Mouse (Mus musculus): Measurements from ENCODE around the gene Ifi206.
"Not testable (repeated sequence)": the region's sequence is repeated elsewhere in the genome, so short reads cannot be mapped to it uniquely, and the experiment has no call there.

Ifi206 gene

DNA sequence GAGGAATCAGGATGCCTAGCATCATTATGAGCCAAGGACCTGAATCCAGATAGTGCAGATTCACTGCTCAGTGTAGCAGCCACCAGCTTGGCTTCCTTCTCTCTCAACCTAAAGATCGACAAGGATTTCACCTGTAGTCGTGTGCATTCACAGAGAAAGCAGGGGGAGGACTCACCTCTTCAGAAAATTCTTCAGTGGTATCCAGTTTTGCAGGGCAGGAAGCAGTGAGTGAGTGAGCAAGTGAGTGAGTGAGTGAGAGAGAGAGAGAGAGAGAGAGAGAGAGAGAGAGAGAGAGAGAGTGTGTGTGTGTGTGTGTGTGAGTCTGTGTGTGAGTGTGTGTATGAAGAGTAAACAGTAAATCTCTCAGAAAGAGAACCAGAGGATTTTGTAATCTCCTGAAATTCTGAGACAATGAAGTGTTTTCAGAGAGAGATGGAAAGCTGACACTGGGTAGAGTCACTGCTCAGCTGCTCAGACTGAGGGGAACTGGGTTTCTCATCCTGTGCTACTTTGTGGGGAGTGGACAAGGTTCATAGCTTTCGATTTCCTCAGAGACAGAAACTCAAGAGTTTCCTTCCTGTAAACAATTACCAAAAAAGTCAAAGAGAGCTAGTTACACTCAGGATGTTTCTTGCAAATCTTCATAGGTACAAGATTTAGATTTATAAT, at the start of gene Ifi206:
Gene Ifi206, minus strand, starts transcription at position 230 of the 669 bp plus-strand sequence.
- H3K36me3 ChIP-seq (ENCODE audit: control insufficient read depth, insufficient read depth, low read length, poor library complexity, severe bottlenecking); H3K27me3 ChIP-seq (ENCODE audit: control insufficient read depth, insufficient read depth, low read length, poor library complexity, severe bottlenecking): not testable (repeated sequence)
- peak; percentile 50 for DNase-seq (ENCODE audit: low read depth, low spot score)

DNA sequence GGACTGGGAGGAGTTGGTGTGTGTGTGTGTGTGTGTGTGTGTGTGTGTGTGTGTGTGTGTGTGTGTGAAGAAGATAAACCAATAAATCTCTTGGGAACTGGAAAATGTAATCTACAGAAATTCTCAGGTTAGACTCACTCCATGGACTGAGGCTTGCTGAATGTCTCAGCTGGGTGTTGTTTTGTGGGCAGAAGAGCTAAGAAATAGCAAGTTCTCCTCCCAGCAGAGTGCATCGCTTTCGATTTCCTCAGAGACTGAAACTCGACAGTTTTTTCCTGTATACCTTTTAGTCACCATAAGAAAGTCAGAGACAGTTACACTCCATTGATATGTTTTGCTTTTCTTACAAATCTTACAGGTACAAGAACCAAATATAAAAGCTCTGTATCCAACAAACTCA, 45.0 kb upstream of the Ifi206 start, which contains the start of gene Ifi214:
Gene Ifi214, minus strand, starts transcription at position 167 of the 400 bp plus-strand sequence.
- DNase-seq (ENCODE audit: low read depth, low spot score): peak; percentile 59
- not testable (repeated sequence) for H3K36me3 ChIP-seq (ENCODE audit: control insufficient read depth, insufficient read depth, low read length, poor library complexity, severe bottlenecking); H3K27me3 ChIP-seq (ENCODE audit: control insufficient read depth, insufficient read depth, low read length, poor library complexity, severe bottlenecking)

GRCm38 (mm10) chr1:173521452-173521851, 30.6 kb upstream of the Ifi206 start:
- 0 out of 2 replicates have a peak, but pooled peaks cover 4% of the 10 kb centered on the region for H3K36me3 ChIP-seq (ENCODE audit: control insufficient read depth, insufficient read depth, low read length, poor library complexity, severe bottlenecking)
- H3K27me3 ChIP-seq (ENCODE audit: control insufficient read depth, insufficient read depth, low read length, poor library complexity, severe bottlenecking): no peaks in the 10 kb centered on the region
- peak; percentile 53 for DNase-seq (ENCODE audit: low read depth, low spot score)

- H3K27me3 ChIP-seq (ENCODE audit: control insufficient read depth, insufficient read depth, low read length, poor library complexity, severe bottlenecking); H3K36me3 ChIP-seq (ENCODE audit: control insufficient read depth, insufficient read depth, low read length, poor library complexity, severe bottlenecking); DNase-seq (ENCODE audit: low read depth, low spot score): not testable (repeated sequence)
These were observed 19.8 kb upstream of the Ifi206 start for GRCm38 (mm10) chr1:173510595-173510994.

- H3K36me3 ChIP-seq (ENCODE audit: control insufficient read depth, insufficient read depth, low read length, poor library complexity, severe bottlenecking); DNase-seq (ENCODE audit: low read depth, low spot score): not testable (repeated sequence)
These were observed 642 bp upstream of the Ifi206 start for GRCm38 (mm10) chr1:173491483-173491882.

DNA sequence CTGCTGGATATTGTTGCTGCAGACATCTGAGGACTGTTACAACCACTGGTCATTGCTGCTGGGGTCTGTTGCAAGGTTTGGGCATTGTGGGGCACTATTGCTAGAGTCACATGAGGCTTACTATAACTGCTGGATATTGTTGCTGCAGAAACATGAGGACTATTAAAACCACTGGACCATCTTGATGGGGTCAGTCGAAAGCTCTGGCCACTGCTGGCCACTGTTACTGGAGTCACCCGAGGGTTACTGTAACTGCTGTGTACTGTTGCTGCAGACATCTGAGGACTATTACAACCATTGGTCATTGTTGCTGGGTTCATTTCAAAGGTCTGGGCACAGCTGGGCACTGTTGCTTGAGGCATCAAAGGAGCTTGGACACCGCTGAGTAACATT, 9.7 kb downstream of the Ifi206 start:
- DNase-seq (ENCODE audit: low read depth, low spot score); H3K27me3 ChIP-seq (ENCODE audit: control insufficient read depth, insufficient read depth, low read length, poor library complexity, severe bottlenecking); H3K36me3 ChIP-seq (ENCODE audit: control insufficient read depth, insufficient read depth, low read length, poor library complexity, severe bottlenecking): not testable (repeated sequence)

More at GRCm38 (mm10) chr1:173491483-173491882, 642 bp upstream of the Ifi206 start:
- H3K27me3 ChIP-seq (ENCODE audit: control insufficient read depth, insufficient read depth, low read length, poor library complexity, severe bottlenecking): not testable (repeated sequence)

GRCm38 (mm10) chr1:173480399-173481181, 10.3 kb downstream of the Ifi206 start:
- H3K27me3 ChIP-seq (ENCODE audit: control insufficient read depth, insufficient read depth, low read length, poor library complexity, severe bottlenecking); H3K36me3 ChIP-seq (ENCODE audit: control insufficient read depth, insufficient read depth, low read length, poor library complexity, severe bottlenecking); DNase-seq (ENCODE audit: low read depth, low spot score): not testable (repeated sequence)

DNA sequence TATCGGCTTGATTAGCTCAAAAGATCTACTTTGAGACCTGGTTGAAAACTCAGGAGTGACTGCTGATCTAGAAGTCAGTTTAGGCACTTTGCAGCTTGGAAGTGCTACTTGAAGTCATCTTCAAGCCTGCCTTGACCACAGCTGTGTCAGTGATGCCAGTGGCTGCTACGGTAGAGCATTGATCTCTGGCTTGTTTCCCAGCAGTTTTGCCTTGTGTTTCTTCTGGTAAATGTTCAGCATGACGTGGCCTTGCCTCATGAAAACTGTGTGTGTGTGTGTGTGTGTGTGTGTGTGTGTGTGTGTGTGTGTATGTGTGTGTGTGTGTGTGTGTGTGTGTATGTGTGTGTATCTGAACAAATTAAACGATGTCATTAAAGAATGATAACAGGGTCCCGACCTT, 34.1 kb downstream of the Ifi206 start:
- no peak for DNase-seq (ENCODE audit: low read depth, low spot score)
- Histone ChIP-seq H3K27me3 (ENCODE audit: control insufficient read depth, insufficient read depth, low read length, poor library complexity, severe bottlenecking) (no peaks in the 10 kb centered on the region), H3K36me3 (ENCODE audit: control insufficient read depth, insufficient read depth, low read length, poor library complexity, severe bottlenecking) (peaks cover 6% of the 10 kb centered on the region; the same call in 1 of the 2 replicates)

- Histone ChIP-seq H3K36me3 (ENCODE audit: control insufficient read depth, insufficient read depth, low read length, poor library complexity, severe bottlenecking) (peaks cover 6% of the 10 kb centered on the region; the same call in 1 of the 2 replicates), H3K27me3 (ENCODE audit: control insufficient read depth, insufficient read depth, low read length, poor library complexity, severe bottlenecking) (no peaks in the 10 kb centered on the region)
- peak; percentile 85 for DNase-seq (ENCODE audit: low read depth, low spot score)
These were observed 34.6 kb downstream of the Ifi206 start for GRCm38 (mm10) chr1:173456139-173456754.

GRCm38 (mm10) chr1:173451665-173452064, 39.2 kb downstream of the Ifi206 start:
- Histone ChIP-seq H3K36me3 (ENCODE audit: control insufficient read depth, insufficient read depth, low read length, poor library complexity, severe bottlenecking) (peaks cover 6% of the 10 kb centered on the region), H3K27me3 (ENCODE audit: control insufficient read depth, insufficient read depth, low read length, poor library complexity, severe bottlenecking) (no peaks in the 10 kb centered on the region)
- no peak for DNase-seq (ENCODE audit: low read depth, low spot score)

- Histone ChIP-seq H3K36me3 (ENCODE audit: control insufficient read depth, insufficient read depth, low read length, poor library complexity, severe bottlenecking) (peaks cover 6% of the 10 kb centered on the region), H3K27me3 (ENCODE audit: control insufficient read depth, insufficient read depth, low read length, poor library complexity, severe bottlenecking) (no peaks in the 10 kb centered on the region)
- no peak for DNase-seq (ENCODE audit: low read depth, low spot score)
These were observed 40.2 kb downstream of the Ifi206 start for GRCm38 (mm10) chr1:173450621-173451020.

- DNase-seq (ENCODE audit: low read depth, low spot score): peak; percentile 28
- no peaks in the 10 kb centered on the region; the same call in none of the 2 replicates for H3K36me3 ChIP-seq (ENCODE audit: control insufficient read depth, insufficient read depth, low read length, poor library complexity, severe bottlenecking)
These were observed 43.8 kb downstream of the Ifi206 start for GRCm38 (mm10) chr1:173447067-173447466.

DNA sequence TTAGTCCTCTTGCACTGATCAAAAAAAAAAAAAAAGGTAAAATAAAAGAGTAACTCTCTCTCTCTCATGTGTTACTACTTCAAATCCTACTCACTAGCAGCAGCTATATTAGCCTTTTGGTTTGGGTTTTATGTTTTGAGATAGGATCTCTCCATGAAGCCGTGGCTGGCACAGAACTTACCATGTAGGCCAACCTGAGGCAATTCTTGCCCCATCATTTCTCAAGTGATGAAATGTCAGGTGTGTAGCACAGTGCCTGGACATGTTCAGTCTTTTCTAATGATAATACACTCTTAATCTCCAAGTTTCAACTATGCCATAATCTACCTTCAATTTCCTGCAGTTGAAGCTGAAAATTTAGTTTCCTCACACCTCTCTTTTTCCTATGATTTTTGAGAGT, 47.8 kb downstream of the Ifi206 start:
- DNase-seq (ENCODE audit: low read depth, low spot score): no peak
- H3K36me3 ChIP-seq (ENCODE audit: control insufficient read depth, insufficient read depth, low read length, poor library complexity, severe bottlenecking): peaks cover 3% of the 10 kb centered on the region
- H3K27me3 ChIP-seq (ENCODE audit: control insufficient read depth, insufficient read depth, low read length, poor library complexity, severe bottlenecking): no peaks in the 10 kb centered on the region

More at GRCm38 (mm10) chr1:173447067-173447466, 43.8 kb downstream of the Ifi206 start:
- no peaks in the 10 kb centered on the region for H3K27me3 ChIP-seq (ENCODE audit: control insufficient read depth, insufficient read depth, low read length, poor library complexity, severe bottlenecking)

DNA sequence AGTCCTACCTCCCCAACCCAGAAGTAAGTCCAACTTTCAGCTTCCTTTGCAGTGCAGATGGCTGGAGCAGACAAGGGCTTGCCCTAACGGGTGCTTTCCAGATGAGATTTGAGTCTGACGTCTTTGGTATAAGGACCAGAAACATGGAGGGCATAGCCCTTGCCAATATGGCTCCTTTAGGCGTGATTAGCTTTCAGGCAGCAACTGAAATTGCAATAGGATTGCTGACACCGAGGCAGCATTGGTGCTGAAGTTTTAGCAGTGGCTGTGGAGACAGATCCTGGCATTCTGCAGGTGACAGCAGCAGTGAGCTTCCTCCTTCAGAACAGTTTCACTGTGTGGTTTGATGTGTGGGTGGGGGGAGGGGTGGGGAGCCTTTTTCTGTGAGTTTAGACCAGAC, 49.6 kb downstream of the Ifi206 start:
- H3K27me3 ChIP-seq (ENCODE audit: control insufficient read depth, insufficient read depth, low read length, poor library complexity, severe bottlenecking): no peaks in the 10 kb centered on the region
- peak; percentile 73 for DNase-seq (ENCODE audit: low read depth, low spot score)
- peaks cover 3% of the 10 kb centered on the region; the same call in 1 of the 2 replicates for H3K36me3 ChIP-seq (ENCODE audit: control insufficient read depth, insufficient read depth, low read length, poor library complexity, severe bottlenecking)

DNA sequence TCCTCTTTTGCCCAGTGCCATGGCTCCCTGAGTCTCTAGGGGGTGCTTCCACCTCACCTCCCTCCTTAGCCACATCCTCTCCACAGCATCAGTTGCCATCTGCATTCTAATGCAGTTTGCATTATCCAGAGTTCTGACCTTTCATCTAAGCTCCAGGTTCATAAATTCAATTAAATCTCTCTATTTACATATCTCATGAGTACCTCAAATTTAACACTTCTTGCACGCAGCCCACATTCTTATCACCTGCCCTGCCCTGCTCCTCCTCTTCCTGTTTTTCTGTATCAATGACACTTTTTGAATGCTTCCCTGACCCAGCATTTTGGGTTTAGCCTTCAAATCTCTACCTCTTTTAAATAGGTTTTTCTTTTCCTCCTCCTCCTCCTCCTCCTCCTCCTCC, 50.2 kb downstream of the Ifi206 start:
- H3K27me3 ChIP-seq (ENCODE audit: control insufficient read depth, insufficient read depth, low read length, poor library complexity, severe bottlenecking): no peaks in the 10 kb centered on the region
- DNase-seq (ENCODE audit: low read depth, low spot score): peak; percentile 49
- H3K36me3 ChIP-seq (ENCODE audit: control insufficient read depth, insufficient read depth, low read length, poor library complexity, severe bottlenecking): peaks cover 3% of the 10 kb centered on the region; the same call in 1 of the 2 replicates
